Mouse (Mus musculus): ENCODE measurements around the gene Ubl5. TPM values are rescaled to one million over a fixed set of nuclear protein-coding genes. Genes with fewer than 3 reads are reported as not detected.

Ubl5 gene
- polyA plus RNA-seq (2015; fragmentation: Nextera tagmentation; extraction: Ambion mirVana), result 467 and 469 TPM in 2 replicates

DNA sequence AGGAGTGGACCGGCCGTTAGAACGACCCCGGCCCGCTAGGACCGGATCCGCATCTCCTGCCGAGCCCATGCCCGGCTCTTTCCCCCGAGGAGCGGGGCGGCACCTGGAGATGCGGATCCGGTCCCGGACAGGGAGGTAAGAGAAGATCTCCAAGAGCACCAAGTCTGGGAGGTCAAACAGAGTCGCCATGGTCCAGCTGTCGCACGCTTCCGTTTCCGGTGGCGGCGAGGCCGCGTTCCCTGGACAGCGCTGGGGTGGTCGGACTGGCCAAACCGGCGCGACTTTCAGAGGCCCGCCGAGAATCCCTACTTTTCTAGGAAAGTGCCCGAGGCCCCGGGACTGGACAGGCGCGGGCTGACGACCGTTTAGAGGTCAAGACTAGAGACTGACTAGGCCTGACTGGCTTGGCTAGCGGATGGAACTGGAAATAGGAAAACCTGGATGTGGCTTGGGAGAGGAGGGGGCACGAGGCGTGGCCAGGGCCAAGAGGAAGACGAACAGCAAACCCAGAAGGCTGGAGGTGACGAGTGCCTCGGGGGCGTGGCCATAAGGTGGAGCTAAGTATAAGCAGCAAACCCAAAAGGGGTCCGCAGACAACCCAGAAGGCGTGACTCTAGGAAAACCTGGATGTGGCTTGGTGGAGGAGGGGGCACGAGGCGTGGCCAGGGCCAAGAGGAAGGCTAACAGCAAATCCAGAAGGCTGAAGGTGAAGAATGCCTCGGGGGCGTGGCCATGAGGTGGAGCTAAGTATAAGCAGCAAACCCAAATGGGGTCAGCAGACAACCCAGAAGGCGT is at the start of gene Ubl5:
Gene Ubl5, plus strand, starts transcription at position 778 of the 795 bp plus-strand sequence.
- Histone ChIP-seq H3K27ac (ENCODE audit: low read length) (peak within 1 kb of the TSS; percentile 89), H3K9me3 (ENCODE audit: control insufficient read depth, low read length) (no peaks in the 10 kb centered on the region), H3K36me3 (ENCODE audit: control insufficient read depth, insufficient read depth) (peaks cover 9% of the 10 kb centered on the region; the same call in 1 of the 2 replicates), H3K9ac (replicated peaks; ENCODE audit: low read depth, low read length) (peak within 1 kb of the TSS; percentile 75), H3K4me3 (replicated peaks; ENCODE audit: low read length) (peak within 1 kb of the TSS; percentile 92), H3K4me1 (replicated peaks; ENCODE audit: control insufficient read depth, insufficient read depth, low read length) (peaks cover 37% of the 10 kb centered on the region), H3K4me2 (ENCODE audit: low read length) (peak within 1 kb of the TSS; percentile 100), H3K27me3 (replicated peaks; ENCODE audit: control insufficient read depth, insufficient read depth, low read length) (no peaks in the 10 kb centered on the region)
- under 1% methylated on average over 51 of the region's 51 CpGs for WGBS
- ATAC-seq, result peak; percentile 84

DNA sequence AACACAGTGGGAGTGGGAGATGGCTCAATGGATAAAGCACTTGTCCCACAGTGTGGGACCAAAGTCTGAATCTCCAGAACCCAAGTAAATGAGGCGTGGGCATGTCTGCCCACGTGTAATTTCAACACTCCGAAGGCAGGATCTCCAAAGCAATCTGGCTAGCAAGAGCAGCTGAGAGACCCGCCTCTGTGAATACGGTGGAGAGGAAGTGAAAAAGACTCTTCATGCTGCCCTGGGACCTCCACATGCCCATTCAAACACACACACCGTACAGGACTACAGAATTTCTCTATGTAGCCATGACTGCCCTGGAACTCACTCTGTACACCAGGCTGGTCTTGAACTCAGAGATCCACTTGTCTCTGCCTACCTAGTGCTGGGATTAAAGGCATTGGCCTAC is 41.4 kb upstream of the Ubl5 start:
- no peaks in the 10 kb centered on the region for H3K27me3 ChIP-seq (replicated peaks; ENCODE audit: control insufficient read depth, insufficient read depth, low read length)
- WGBS, result 86% methylated on average over 6 of the region's 6 CpGs
- no peak overlapping the region for H3K4me2 ChIP-seq (ENCODE audit: low read length)
- peaks cover 2% of the 10 kb centered on the region for H3K4me1 ChIP-seq (replicated peaks; ENCODE audit: control insufficient read depth, insufficient read depth, low read length)
- no peak overlapping the region for H3K4me3 ChIP-seq (replicated peaks; ENCODE audit: low read length)
- H3K9ac ChIP-seq (replicated peaks; ENCODE audit: low read depth, low read length), result no peak overlapping the region
- no peak overlapping the region for H3K27ac ChIP-seq (ENCODE audit: low read length)
- H3K9me3 ChIP-seq (ENCODE audit: control insufficient read depth, low read length), result no peaks in the 10 kb centered on the region
- peaks cover 4% of the 10 kb centered on the region for H3K36me3 ChIP-seq (ENCODE audit: control insufficient read depth, insufficient read depth)
- no peak for ATAC-seq

DNA sequence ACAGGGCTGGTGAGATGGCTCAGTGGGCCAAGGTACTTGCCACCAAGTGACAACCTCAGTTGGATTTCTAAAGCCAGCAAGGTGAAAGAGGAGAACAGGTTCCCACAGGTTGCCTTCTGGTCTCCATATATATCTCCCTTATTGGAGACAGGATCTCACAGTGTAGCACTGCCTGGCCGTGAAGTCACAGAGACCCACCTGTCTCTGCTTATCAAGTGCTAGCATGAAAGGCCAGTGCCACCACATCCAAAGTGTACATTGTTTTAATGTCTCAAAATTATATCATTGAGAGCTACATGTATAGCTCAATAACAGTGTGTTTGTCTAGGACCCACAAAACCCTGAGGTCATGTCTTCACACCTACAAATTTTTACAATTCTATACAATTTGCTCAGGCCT is 36.4 kb upstream of the Ubl5 start:
- WGBS, result 97% methylated on average over 1 of the region's 1 CpGs
- Histone ChIP-seq H3K4me3 (replicated peaks; ENCODE audit: low read length) (no peak overlapping the region; the same call in 1 of the 2 replicates), H3K4me2 (ENCODE audit: low read length) (peak overlapping the region; percentile 51), H3K9ac (replicated peaks; ENCODE audit: low read depth, low read length) (no peak overlapping the region; the same call in 1 of the 2 replicates), H3K36me3 (ENCODE audit: control insufficient read depth, insufficient read depth) (peaks cover 2% of the 10 kb centered on the region; the same call in 1 of the 2 replicates), H3K9me3 (ENCODE audit: control insufficient read depth, low read length) (0 out of 2 replicates have a peak, but pooled peaks cover 3% of the 10 kb centered on the region), H3K27me3 (replicated peaks; ENCODE audit: control insufficient read depth, insufficient read depth, low read length) (no peaks in the 10 kb centered on the region), H3K27ac (ENCODE audit: low read length) (no peak overlapping the region; the same call in 1 of the 2 replicates), H3K4me1 (replicated peaks; ENCODE audit: control insufficient read depth, insufficient read depth, low read length) (peaks cover 12% of the 10 kb centered on the region)
- no peak for ATAC-seq

DNA sequence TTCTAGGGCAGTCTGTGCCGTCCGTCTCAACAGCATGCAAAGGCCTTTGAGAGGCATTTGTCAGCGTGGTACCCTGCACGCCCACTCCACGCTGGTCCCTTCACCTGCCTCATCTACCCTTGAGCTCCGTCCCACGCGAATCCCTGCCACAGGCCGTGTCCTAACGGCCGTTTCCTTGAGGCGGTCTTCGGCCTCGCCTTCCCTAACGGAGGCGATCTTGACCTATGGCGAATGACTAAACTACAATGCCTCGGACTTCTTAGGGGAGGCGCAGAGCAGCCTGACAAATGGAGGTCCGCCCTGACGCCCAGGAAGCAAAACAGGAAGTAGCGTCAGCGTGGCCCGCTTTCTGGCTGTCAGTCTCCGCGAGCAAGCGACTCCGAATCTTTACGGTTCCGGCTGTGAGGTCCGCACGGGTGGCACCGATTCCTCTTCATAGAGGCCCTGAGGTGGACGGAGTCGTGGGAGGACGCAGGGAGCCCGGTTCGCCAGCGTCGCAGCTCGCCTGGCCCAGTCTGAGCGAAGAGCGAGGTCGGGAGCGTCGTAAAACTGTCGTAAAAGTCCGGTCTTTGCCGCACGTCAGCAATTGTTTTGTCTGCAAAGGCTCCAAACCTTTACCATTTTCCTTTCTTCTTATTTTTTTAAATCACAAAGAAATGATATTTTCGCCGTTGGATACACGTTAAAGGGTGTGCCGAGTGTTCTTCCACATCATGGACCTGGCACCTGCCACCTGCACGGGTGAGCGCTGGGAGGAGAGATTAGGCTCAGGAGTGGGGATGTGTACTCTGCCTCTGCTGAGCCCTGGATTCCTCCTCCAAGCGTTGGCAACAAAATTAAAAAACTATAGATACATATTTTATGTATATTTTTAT is 35.3 kb upstream of the Ubl5 start:
- H3K36me3 ChIP-seq (ENCODE audit: control insufficient read depth, insufficient read depth), result peaks cover 2% of the 10 kb centered on the region; the same call in 1 of the 2 replicates
- peak overlapping the region; percentile 98 for H3K27ac ChIP-seq (ENCODE audit: low read length)
- peak overlapping the region; percentile 89 for H3K9ac ChIP-seq (replicated peaks; ENCODE audit: low read depth, low read length)
- peak overlapping the region; percentile 82 for H3K4me3 ChIP-seq (replicated peaks; ENCODE audit: low read length)
- peaks cover 12% of the 10 kb centered on the region for H3K4me1 ChIP-seq (replicated peaks; ENCODE audit: control insufficient read depth, insufficient read depth, low read length)
- H3K4me2 ChIP-seq (ENCODE audit: low read length), result peak overlapping the region; percentile 51
- ATAC-seq, result peak; percentile 90
- H3K9me3 ChIP-seq (ENCODE audit: control insufficient read depth, low read length), result 0 out of 2 replicates have a peak, but pooled peaks cover 3% of the 10 kb centered on the region
- no peaks in the 10 kb centered on the region for H3K27me3 ChIP-seq (replicated peaks; ENCODE audit: control insufficient read depth, insufficient read depth, low read length)
- WGBS, result under 1% methylated on average over 57 of the region's 57 CpGs

DNA sequence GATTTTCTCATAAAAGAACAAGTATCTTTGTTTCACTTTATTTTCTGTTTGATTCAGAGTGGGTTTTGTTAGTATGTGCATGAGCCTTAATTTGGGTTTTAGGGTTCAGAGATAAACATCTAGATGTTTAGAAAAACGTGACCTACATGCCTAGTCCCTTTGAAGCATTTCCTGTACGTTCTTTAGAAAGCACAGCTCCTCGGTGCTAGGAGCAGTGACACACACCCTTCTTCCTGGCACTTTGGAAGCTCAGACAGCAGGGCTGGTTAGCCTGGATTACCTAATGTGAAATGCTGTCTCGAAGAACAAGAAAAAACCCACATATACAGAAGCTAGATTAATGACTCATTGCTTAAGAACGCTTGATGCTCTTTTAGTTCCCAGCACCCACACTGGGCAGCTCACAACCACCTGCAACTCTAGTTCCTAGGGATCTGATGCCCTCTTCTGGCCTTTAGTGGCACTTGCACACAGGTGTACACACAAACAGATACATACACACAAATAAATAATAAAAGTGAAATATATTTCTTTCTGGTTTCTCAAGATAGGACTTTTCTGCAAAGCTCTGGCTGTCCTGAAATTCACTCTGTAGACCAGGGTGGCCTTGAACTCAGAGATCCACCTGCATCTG is 32.7 kb upstream of the Ubl5 start:
- Histone ChIP-seq H3K27me3 (replicated peaks; ENCODE audit: control insufficient read depth, insufficient read depth, low read length) (no peaks in the 10 kb centered on the region), H3K4me1 (replicated peaks; ENCODE audit: control insufficient read depth, insufficient read depth, low read length) (peaks cover 12% of the 10 kb centered on the region), H3K9me3 (ENCODE audit: control insufficient read depth, low read length) (0 out of 2 replicates have a peak, but pooled peaks cover 3% of the 10 kb centered on the region), H3K27ac (ENCODE audit: low read length) (no peak overlapping the region), H3K4me2 (ENCODE audit: low read length) (no peak overlapping the region), H3K4me3 (replicated peaks; ENCODE audit: low read length) (no peak overlapping the region), H3K36me3 (ENCODE audit: control insufficient read depth, insufficient read depth) (peaks cover 2% of the 10 kb centered on the region; the same call in 1 of the 2 replicates), H3K9ac (replicated peaks; ENCODE audit: low read depth, low read length) (no peak overlapping the region)
- WGBS, result 90% methylated on average over 5 of the region's 5 CpGs
- ATAC-seq, result no peak

DNA sequence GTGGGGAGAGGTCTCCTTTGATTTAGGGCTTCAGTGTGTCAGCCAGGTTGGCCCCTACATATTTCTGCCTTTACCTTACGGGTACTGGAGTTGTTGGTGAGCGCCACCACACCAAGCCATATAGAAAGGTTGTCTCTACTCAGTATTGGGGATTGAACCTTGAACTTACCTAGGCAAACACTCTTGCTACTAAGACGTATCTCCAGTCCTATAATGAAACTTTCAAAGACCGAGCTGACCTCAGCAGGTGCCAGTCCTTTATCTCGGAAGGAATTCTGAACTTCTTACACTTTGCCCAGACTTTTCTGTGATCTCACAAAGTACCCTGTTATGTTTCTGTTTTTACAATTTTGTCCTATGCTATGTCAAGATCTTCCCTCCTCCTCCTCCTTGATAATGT is 30.7 kb upstream of the Ubl5 start:
- 0 out of 2 replicates have a peak, but pooled peaks cover 3% of the 10 kb centered on the region for H3K9me3 ChIP-seq (ENCODE audit: control insufficient read depth, low read length)
- peaks cover 5% of the 10 kb centered on the region; the same call in 1 of the 2 replicates for H3K4me1 ChIP-seq (replicated peaks; ENCODE audit: control insufficient read depth, insufficient read depth, low read length)
- no peak overlapping the region for H3K9ac ChIP-seq (replicated peaks; ENCODE audit: low read depth, low read length)
- ATAC-seq, result no peak
- 84% methylated on average over 5 of the region's 5 CpGs for WGBS
- H3K4me2 ChIP-seq (ENCODE audit: low read length), result no peak overlapping the region
- H3K4me3 ChIP-seq (replicated peaks; ENCODE audit: low read length), result no peak overlapping the region
- peaks cover 2% of the 10 kb centered on the region; the same call in 1 of the 2 replicates for H3K36me3 ChIP-seq (ENCODE audit: control insufficient read depth, insufficient read depth)
- no peak overlapping the region for H3K27ac ChIP-seq (ENCODE audit: low read length)
- H3K27me3 ChIP-seq (replicated peaks; ENCODE audit: control insufficient read depth, insufficient read depth, low read length), result no peaks in the 10 kb centered on the region

DNA sequence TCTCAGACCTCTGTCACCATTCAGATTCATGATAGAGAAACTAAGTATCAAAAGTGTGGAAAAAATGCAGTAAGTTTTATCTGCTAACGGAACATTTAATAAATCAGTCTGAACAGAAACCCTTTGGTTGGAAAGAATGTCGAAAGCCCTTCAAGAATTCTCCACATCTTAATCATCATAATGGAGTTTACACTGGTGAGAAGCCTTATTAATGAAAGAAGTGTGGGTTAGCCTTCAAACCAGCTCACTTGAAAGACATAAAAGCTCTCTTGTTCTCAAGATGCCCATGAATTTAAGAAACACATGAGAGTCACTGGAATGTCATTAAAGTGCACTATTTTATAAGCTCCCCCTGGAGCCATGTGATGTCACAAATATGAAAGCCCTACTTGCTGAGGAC is 26.0 kb upstream of the Ubl5 start:
- Histone ChIP-seq H3K27ac (ENCODE audit: low read length) (no peak overlapping the region), H3K36me3 (ENCODE audit: control insufficient read depth, insufficient read depth) (no peaks in the 10 kb centered on the region; the same call in 1 of the 2 replicates), H3K9ac (replicated peaks; ENCODE audit: low read depth, low read length) (no peak overlapping the region), H3K9me3 (ENCODE audit: control insufficient read depth, low read length) (no peaks in the 10 kb centered on the region), H3K4me1 (replicated peaks; ENCODE audit: control insufficient read depth, insufficient read depth, low read length) (no peaks in the 10 kb centered on the region), H3K4me2 (ENCODE audit: low read length) (no peak overlapping the region), H3K4me3 (replicated peaks; ENCODE audit: low read length) (no peak overlapping the region), H3K27me3 (replicated peaks; ENCODE audit: control insufficient read depth, insufficient read depth, low read length) (no peaks in the 10 kb centered on the region)
- ATAC-seq, result no peak
- WGBS, result 87% methylated on average over 2 of the region's 2 CpGs

DNA sequence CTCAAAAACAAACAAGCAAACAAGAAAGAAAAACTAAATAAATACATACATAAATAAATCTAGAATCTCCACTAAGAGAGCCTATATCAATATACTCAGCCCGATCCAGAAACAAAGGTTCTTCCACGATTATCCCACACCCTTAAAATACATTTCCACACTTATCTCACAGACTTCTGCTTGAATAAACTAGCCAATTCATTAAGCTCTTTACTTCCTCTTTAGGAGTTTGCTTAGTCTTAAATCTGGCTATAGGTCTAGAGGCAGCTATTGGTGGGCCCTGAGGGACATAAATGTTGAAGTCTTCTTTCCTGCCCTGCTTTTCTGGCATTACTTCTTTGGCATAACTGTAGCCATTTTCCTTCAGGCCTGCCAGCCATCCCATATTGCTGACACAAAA is 11.3 kb upstream of the Ubl5 start:
- Histone ChIP-seq H3K9ac (replicated peaks; ENCODE audit: low read depth, low read length) (no peak overlapping the region), H3K27ac (ENCODE audit: low read length) (no peak overlapping the region), H3K27me3 (replicated peaks; ENCODE audit: control insufficient read depth, insufficient read depth, low read length) (no peaks in the 10 kb centered on the region), H3K9me3 (ENCODE audit: control insufficient read depth, low read length) (no peaks in the 10 kb centered on the region), H3K4me2 (ENCODE audit: low read length) (no peak overlapping the region), H3K4me3 (replicated peaks; ENCODE audit: low read length) (no peak overlapping the region), H3K4me1 (replicated peaks; ENCODE audit: control insufficient read depth, insufficient read depth, low read length) (no peaks in the 10 kb centered on the region), H3K36me3 (ENCODE audit: control insufficient read depth, insufficient read depth) (no peaks in the 10 kb centered on the region)
- ATAC-seq, result no peak
- 98% methylated on average over 2 of the region's 2 CpGs for WGBS

All from forebrain, embryonic 16.5 days (tissue).